Mouse (Mus musculus) layer of hippocampus, adult 8-10 months (tissue): Measurements from ENCODE around the gene Tff1. TPM values are rescaled to one million over a fixed set of nuclear protein-coding genes. Genes with fewer than 3 reads are reported as not detected.

ENCODE experiments used
- total RNA-seq, 4 experiments: library from RNA; stranded (reverse); gene quantifications; 2 replicates each; pipeline ENCODE4 v1.2.4; 2022

The Tff1 gene
- total RNA-seq, 4 experiments from 2014 or later = not detected

Other genes starting within 250 kb of the Tff1 start
- 1 to 10 TPM in 1 of 4 experiments, under 1 TPM in 3; 0.70 to 1.0 (median 0.85) TPM for gene Umodl1, start 210.6 kb downstream of the Tff1 start, total RNA-seq
- gene Abcg1, start 107.6 kb downstream of the Tff1 start, total RNA-seq = 10 to 100 TPM; 75.8 to 84.4 (median 81.0) TPM
- gene Tff3, start 35.6 kb downstream of the Tff1 start, total RNA-seq = not detected
- not detected for gene Tff2, start 21.0 kb downstream of the Tff1 start, total RNA-seq
- under 1 TPM in 1 of 4 experiments, not detected in 3; 0.10 TPM for gene Tmprss3, start 33.7 kb upstream of the Tff1 start, total RNA-seq
- under 1 TPM; 0.31 to 0.73 (median 0.52) TPM for gene Ubash3a, start 42.6 kb upstream of the Tff1 start, total RNA-seq
- gene Rsph1, start 112.1 kb upstream of the Tff1 start, total RNA-seq = 10 to 100 TPM; 12.3 to 18.6 (median 15.4) TPM
- 1 to 10 TPM; 7.3 to 9.3 (median 8.5) TPM for gene Slc37a1, start 121.5 kb upstream of the Tff1 start, total RNA-seq
- 10 to 100 TPM; 22.5 to 35.1 (median 28.4) TPM for gene Pde9a, start 220.9 kb upstream of the Tff1 start, total RNA-seq